Mouse (Mus musculus) kidney, embryonic 15.5 days (tissue): Measurements from ENCODE around the gene Pafah1b1. TPM values are rescaled to one million over a fixed set of nuclear protein-coding genes. Genes with fewer than 3 reads are reported as not detected.
A peak's percentile ranks its signal among the peaks of the same experiment; 100 is the strongest.

Experiments
- ATAC-seq: fragments of 200-750 bp; cut with Nextera tagmentation; replicated peaks from 2 replicates; pipeline ENCODE4 v1.8.0; 2017; ENCODE audit warnings: moderate TSS enrichment; ENCODE audit not compliant: low FRiP score
- H3K27ac ChIP-seq: fragments of 300-500 bp; sonication (generic); 2 replicates; pipeline ENCODE4 v1.5.1; 2015; ENCODE audit warnings: mild to moderate bottlenecking, inconsistent platforms
- H3K27me3 ChIP-seq: fragments of 300-500 bp; sonication (generic); 2 replicates; pipeline ENCODE4 v1.6.1; 2015; ENCODE audit warnings: inconsistent platforms
- H3K36me3 ChIP-seq: fragments of 300-500 bp; sonication (generic); 2 replicates; pipeline ENCODE4 v1.6.1; 2015; ENCODE audit warnings: inconsistent platforms
- H3K4me1 ChIP-seq: fragments of 300-500 bp; sonication (generic); 2 replicates; pipeline ENCODE4 v1.6.1; 2015; ENCODE audit warnings: inconsistent platforms
- H3K4me2 ChIP-seq: fragments of 300-500 bp; sonication (generic); 2 replicates; pipeline ENCODE4 v1.6.1; 2015; ENCODE audit warnings: moderate library complexity, mild to moderate bottlenecking, inconsistent platforms
- H3K4me3 ChIP-seq: fragments of 300-500 bp; sonication (generic); replicated peaks from 2 replicates; pipeline ENCODE4 v1.5.1; 2015; ENCODE audit warnings: mild to moderate bottlenecking, inconsistent platforms
- H3K9ac ChIP-seq: fragments of 300-500 bp; sonication (generic); 2 replicates; pipeline ENCODE4 v1.6.1; 2015; ENCODE audit warnings: mild to moderate bottlenecking, inconsistent platforms
- H3K9me3 ChIP-seq: fragments of 300-500 bp; sonication (generic); replicated peaks from 2 replicates; pipeline ENCODE4 v1.6.1; 2016; ENCODE audit warnings: inconsistent platforms
- WGBS: fragments of 180-500 bp; shearing (Covaris S2); methylation state at CpG from one replicate; pipeline ENCODE4 v1.1.7; 2015; ENCODE audit warnings: mixed read lengths; 5-methylcytosine and 5-hydroxymethylcytosine counted together
- polyA plus RNA-seq: library from polyadenylated mRNA; unstranded; fragments of >200 nt; fragmentation: Nextera tagmentation; extraction: Ambion mirVana; gene quantifications from 2 replicates; pipeline ENCODE4 v1.2.1, GENCODE M21; 2015

Gene Pafah1b1
- polyA plus RNA-seq, 1 experiment from 2014 or later = 42.0 TPM

- Histone ChIP-seq H3K4me1 (no peaks in the 10 kb centered on the region), H3K4me3 (no peak overlapping the region), H3K27ac (no peak overlapping the region), H3K9ac (no peak overlapping the region), H3K4me2 (no peak overlapping the region), H3K27me3 (no peaks in the 10 kb centered on the region), H3K36me3 (peaks cover 71% of the 10 kb centered on the region), H3K9me3 (no peaks in the 10 kb centered on the region)
- ATAC-seq = no peak
- WGBS = 90% methylated on average over 5 of the region's 5 CpGs
These were observed 56.0 kb downstream of the Pafah1b1 start for GRCm38 (mm10) chr11:74668466-74668865.

DNA sequence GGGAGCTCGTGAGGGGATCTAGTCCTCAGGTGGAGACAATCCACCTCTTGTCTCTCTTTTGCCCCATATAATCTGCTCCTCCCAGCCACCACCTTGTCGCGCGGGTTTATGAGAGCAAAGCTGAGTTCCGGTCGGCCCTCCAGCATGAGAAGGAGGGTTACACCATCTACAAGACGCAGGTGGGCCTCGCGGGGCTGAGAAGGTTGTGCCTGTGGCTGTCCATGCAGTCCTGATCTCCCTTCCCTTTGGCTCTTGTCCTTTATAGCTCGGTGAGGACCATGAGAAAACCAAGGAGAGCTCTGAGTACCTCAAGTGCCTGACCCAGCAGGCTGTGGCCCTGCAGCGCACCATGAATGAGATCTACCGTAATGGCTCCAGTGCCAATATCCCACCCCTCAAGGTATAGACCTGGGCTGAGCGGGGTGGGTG, 56.9 kb downstream of the Pafah1b1 start:
- Histone ChIP-seq H3K9me3 (no peaks in the 10 kb centered on the region), H3K9ac (no peak overlapping the region), H3K4me3 (no peak overlapping the region), H3K4me2 (no peak overlapping the region), H3K27ac (no peak overlapping the region), H3K36me3 (peaks cover 74% of the 10 kb centered on the region), H3K4me1 (no peaks in the 10 kb centered on the region), H3K27me3 (no peaks in the 10 kb centered on the region)
- 90% methylated on average over 13 of the region's 13 CpGs for WGBS
- ATAC-seq = no peak

GRCm38 (mm10) chr11:74666776-74667581, 57.5 kb downstream of the Pafah1b1 start:
- Histone ChIP-seq H3K4me1 (no peaks in the 10 kb centered on the region), H3K9me3 (no peaks in the 10 kb centered on the region), H3K4me2 (no peak overlapping the region), H3K27ac (no peak overlapping the region), H3K4me3 (no peak overlapping the region), H3K27me3 (no peaks in the 10 kb centered on the region), H3K9ac (no peak overlapping the region), H3K36me3 (peaks cover 80% of the 10 kb centered on the region)
- ATAC-seq = no peak
- WGBS = 95% methylated on average over 14 of the region's 14 CpGs

DNA sequence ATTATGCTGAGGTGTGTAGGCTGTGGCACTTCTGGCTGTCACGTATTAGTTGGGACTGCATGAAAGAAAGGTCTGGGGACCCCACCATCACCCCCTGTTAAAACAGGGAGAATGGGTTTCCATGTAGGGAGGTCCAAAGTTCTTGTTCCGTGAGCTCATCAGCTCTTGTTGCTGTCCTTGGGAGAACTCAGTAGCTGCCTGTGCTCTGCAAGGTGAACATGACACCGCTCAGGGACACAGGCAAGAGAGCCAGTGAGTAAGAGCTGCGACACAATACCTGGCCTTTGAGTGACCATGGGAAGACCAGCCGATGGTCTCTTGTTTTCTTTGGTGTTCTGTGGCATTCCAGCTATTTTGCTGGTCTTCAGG, 58.2 kb downstream of the Pafah1b1 start:
- 89% methylated on average over 5 of the region's 5 CpGs for WGBS
- no peak overlapping the region for H3K9ac ChIP-seq

GRCm38 (mm10) chr11:74665631-74666283, 58.7 kb downstream of the Pafah1b1 start:
- no peak for ATAC-seq
- Histone ChIP-seq H3K27me3 (no peaks in the 10 kb centered on the region), H3K4me2 (no peak overlapping the region), H3K4me1 (no peaks in the 10 kb centered on the region), H3K9me3 (no peaks in the 10 kb centered on the region), H3K36me3 (peaks cover 93% of the 10 kb centered on the region), H3K27ac (no peak overlapping the region), H3K4me3 (no peak overlapping the region), H3K9ac (no peak overlapping the region)
- 93% methylated on average over 17 of the region's 17 CpGs for WGBS

More for the DNA sequence above, 58.2 kb downstream of the Pafah1b1 start:
- Histone ChIP-seq H3K9me3 (no peaks in the 10 kb centered on the region), H3K36me3 (peaks cover 88% of the 10 kb centered on the region), H3K4me2 (no peak overlapping the region), H3K4me1 (no peaks in the 10 kb centered on the region), H3K27me3 (no peaks in the 10 kb centered on the region), H3K4me3 (no peak overlapping the region), H3K27ac (no peak overlapping the region)
- no peak for ATAC-seq

- no peak for ATAC-seq
- no peaks in the 10 kb centered on the region for H3K9me3 ChIP-seq
- peaks cover 100% of the 10 kb centered on the region for H3K36me3 ChIP-seq
- 85% methylated on average over 8 of the region's 8 CpGs for WGBS
- H3K4me1 ChIP-seq = no peaks in the 10 kb centered on the region
- no peak overlapping the region for H3K9ac ChIP-seq
- no peak overlapping the region for H3K4me2 ChIP-seq
- no peak overlapping the region for H3K4me3 ChIP-seq
- H3K27ac ChIP-seq = no peak overlapping the region
- no peaks in the 10 kb centered on the region for H3K27me3 ChIP-seq
These were observed 59.6 kb downstream of the Pafah1b1 start for GRCm38 (mm10) chr11:74664906-74665305.

GRCm38 (mm10) chr11:74664279-74664678, 60.2 kb downstream of the Pafah1b1 start:
- H3K27ac ChIP-seq = no peak overlapping the region
- H3K4me1 ChIP-seq = no peaks in the 10 kb centered on the region
- no peaks in the 10 kb centered on the region for H3K9me3 ChIP-seq
- H3K4me2 ChIP-seq = no peak overlapping the region
- H3K4me3 ChIP-seq = no peak overlapping the region
- no peak overlapping the region for H3K9ac ChIP-seq
- H3K36me3 ChIP-seq = peaks cover 100% of the 10 kb centered on the region
- H3K27me3 ChIP-seq = no peaks in the 10 kb centered on the region
- WGBS = 85% methylated on average over 3 of the region's 3 CpGs
- no peak for ATAC-seq

GRCm38 (mm10) chr11:74662221-74662620, 62.2 kb downstream of the Pafah1b1 start:
- Histone ChIP-seq H3K36me3 (peaks cover 100% of the 10 kb centered on the region), H3K4me1 (no peaks in the 10 kb centered on the region), H3K9ac (no peak overlapping the region), H3K27ac (no peak overlapping the region), H3K9me3 (no peaks in the 10 kb centered on the region), H3K4me2 (no peak overlapping the region), H3K27me3 (no peaks in the 10 kb centered on the region), H3K4me3 (no peak overlapping the region)
- 87% methylated on average over 6 of the region's 6 CpGs for WGBS
- no peak for ATAC-seq

DNA sequence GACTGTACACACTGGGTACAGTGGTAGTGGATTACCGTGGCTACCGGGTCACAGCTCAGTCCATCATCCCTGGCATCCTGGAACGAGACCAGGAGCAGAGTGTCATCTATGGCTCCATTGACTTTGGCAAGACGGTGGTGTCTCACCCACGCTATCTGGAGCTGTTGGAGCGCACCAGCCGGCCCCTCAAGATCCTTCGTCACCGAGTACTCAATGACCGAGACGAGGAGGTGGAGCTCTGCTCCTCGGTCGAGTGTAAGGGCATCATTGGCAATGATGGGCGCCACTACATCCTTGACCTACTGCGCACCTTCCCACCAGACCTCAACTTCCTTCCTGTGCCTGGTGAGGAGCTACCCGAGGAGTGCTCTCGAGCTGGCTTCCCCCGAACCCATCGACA, 62.8 kb downstream of the Pafah1b1 start:
- ATAC-seq = no peak
- Histone ChIP-seq H3K9me3 (no peaks in the 10 kb centered on the region), H3K4me3 (no peak overlapping the region), H3K36me3 (peaks cover 100% of the 10 kb centered on the region), H3K27me3 (no peaks in the 10 kb centered on the region), H3K4me1 (no peaks in the 10 kb centered on the region), H3K9ac (no peak overlapping the region), H3K27ac (no peak overlapping the region), H3K4me2 (no peak overlapping the region)
- whole genome bisulfite sequencing = 94% methylated on average over 19 of the region's 19 CpGs

- H3K36me3 ChIP-seq = peaks cover 91% of the 10 kb centered on the region
- H3K4me1 ChIP-seq = no peaks in the 10 kb centered on the region
- H3K27ac ChIP-seq = no peak overlapping the region
- no peak overlapping the region for H3K9ac ChIP-seq
- ATAC-seq = no peak
- H3K9me3 ChIP-seq = no peaks in the 10 kb centered on the region
- WGBS = 94% methylated on average over 13 of the region's 13 CpGs
- no peaks in the 10 kb centered on the region for H3K27me3 ChIP-seq
- no peak overlapping the region for H3K4me3 ChIP-seq
- H3K4me2 ChIP-seq = no peak overlapping the region
These were observed 64.1 kb downstream of the Pafah1b1 start for GRCm38 (mm10) chr11:74660336-74660735.

- Histone ChIP-seq H3K4me1 (peaks cover 31% of the 10 kb centered on the region), H3K27ac (no peak overlapping the region), H3K36me3 (peaks cover 48% of the 10 kb centered on the region), H3K4me3 (no peak overlapping the region), H3K9me3 (no peaks in the 10 kb centered on the region), H3K4me2 (no peak overlapping the region), H3K9ac (no peak overlapping the region), H3K27me3 (no peaks in the 10 kb centered on the region)
- 86% methylated on average over 3 of the region's 3 CpGs for WGBS
- ATAC-seq = no peak
These were observed 68.5 kb downstream of the Pafah1b1 start for GRCm38 (mm10) chr11:74655941-74656340.

DNA sequence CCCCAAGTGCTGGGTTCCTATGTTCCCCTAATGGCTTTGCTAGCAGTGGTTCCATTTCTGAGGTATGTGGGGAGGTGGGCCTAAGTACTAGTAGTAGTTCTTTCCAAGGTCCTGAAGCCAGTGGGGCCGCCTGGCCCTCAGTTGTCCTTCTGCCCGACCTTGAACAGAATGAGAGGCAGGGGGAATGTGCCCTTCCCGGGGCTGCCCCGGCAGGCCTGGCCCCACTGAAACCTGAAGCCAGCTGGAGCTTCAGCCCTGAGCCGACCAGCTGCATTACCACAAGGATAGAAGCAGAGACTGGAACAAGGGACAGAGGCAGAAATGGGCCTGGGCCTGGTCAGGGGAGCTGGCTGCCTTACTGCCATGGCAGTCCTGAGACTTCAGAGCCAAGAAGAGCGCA, 71.1 kb downstream of the Pafah1b1 start:
- Histone ChIP-seq H3K27me3 (no peaks in the 10 kb centered on the region), H3K36me3 (peaks cover 22% of the 10 kb centered on the region), H3K4me3 (no peak overlapping the region), H3K4me1 (peaks cover 47% of the 10 kb centered on the region), H3K9me3 (no peaks in the 10 kb centered on the region), H3K4me2 (peak overlapping the region; percentile 13; the same call in 1 of the 2 replicates), H3K27ac (peak overlapping the region; percentile 37; the same call in 1 of the 2 replicates), H3K9ac (no peak overlapping the region)
- no peak for ATAC-seq
- WGBS = 25% methylated on average over 6 of the region's 6 CpGs
